In genomic region chr7:129771876-129772275, GRCm38 (mm10) we compare ENCODE assay signal across 20 mouse cellular contexts.
DNase-seq lines count a peak whose midpoint lies in the region; ATAC-seq lines count a peak whose summit lies in the region.
"Had no signal": no experiment of that assay in that cellular context is flagged by ENCODE, and none has a peak within 500 bp of the region (broad histone marks: within the 10 kb centered on the region; RNA-seq: fewer than 3 reads in every experiment).

No protein-coding gene starts in this region.

- peaks cover 39% of the 10 kb centered on the region for H3K4me1 ChIP-seq in forebrain, embryonic 10.5 days
- peaks cover 26% of the 10 kb centered on the region for H3K4me1 ChIP-seq in forebrain, embryonic 15.5 days
- H3K4me1 ChIP-seq in lung, embryonic 16.5 days (replicated peaks; ENCODE audit: control insufficient read depth, insufficient read depth, low read length), result peaks cover 15% of the 10 kb centered on the region
- H3K4me1 ChIP-seq in intestine, embryonic 16.5 days (ENCODE audit: control insufficient read depth, insufficient read depth, low read length), result peaks cover 17% of the 10 kb centered on the region

- 86% methylated on average over 2 of the region's 2 CpGs for WGBS in forebrain, embryonic 10.5 days
- 90% methylated on average over 2 of the region's 2 CpGs for WGBS in forebrain, embryonic 15.5 days
- 81% methylated on average over 2 of the region's 2 CpGs for WGBS in lung, embryonic 16.5 days
- WGBS in intestine, embryonic 16.5 days, result 87% methylated on average over 2 of the region's 2 CpGs

- no peak overlapping the region for H3K4me3 ChIP-seq in forebrain, embryonic 10.5 days
- no peak overlapping the region for H3K4me3 ChIP-seq in forebrain, embryonic 15.5 days
- no peak overlapping the region for H3K4me3 ChIP-seq in lung, embryonic 16.5 days (ENCODE audit: low read length)
- H3K4me3 ChIP-seq in intestine, embryonic 16.5 days (ENCODE audit: low read length), result no peak overlapping the region
- H3K4me3 ChIP-seq: embryonic facial prominence, embryonic 15.5 days; heart, embryonic 15.5 days; hindbrain, embryonic 10.5 days had no signal

- no peak overlapping the region for H3K4me2 ChIP-seq in forebrain, embryonic 15.5 days (replicated peaks)
- no peak overlapping the region for H3K4me2 ChIP-seq in lung, embryonic 16.5 days (ENCODE audit: low read depth, low read length)
- H3K4me2 ChIP-seq in intestine, embryonic 16.5 days (ENCODE audit: low read depth, low read length), result no peak overlapping the region
- H3K4me2 ChIP-seq: embryonic facial prominence, embryonic 15.5 days; heart, embryonic 15.5 days had no signal

- DNase-seq in forebrain, embryonic 10.5 days (ENCODE audit: extremely low spot score, low spot score), result no peak
- DNase-seq in lung, postnatal 4 days, result no peak
- peak; percentile 23 for DNase-seq in thymus, postnatal 25 days
- no peak for DNase-seq in urinary bladder, postnatal 4 days (ENCODE audit: low spot score in 2 of 2)
- DNase-seq: adrenal gland, postnatal 10 days; cerebellum, adult 11 months; heart, adult 18-20 months; kidney, adult 8-10 months; kidney, postnatal 4 days; liver; lung, postnatal 10 days had no signal

- no peaks in the 10 kb centered on the region for H3K9me3 ChIP-seq in forebrain, embryonic 10.5 days
- H3K9me3 ChIP-seq in forebrain, embryonic 15.5 days, result no peaks in the 10 kb centered on the region
- no peaks in the 10 kb centered on the region for H3K9me3 ChIP-seq in lung, embryonic 16.5 days (ENCODE audit: control insufficient read depth, low read length)
- H3K9me3 ChIP-seq in intestine, embryonic 16.5 days (ENCODE audit: control insufficient read depth, low read length), result no peaks in the 10 kb centered on the region
- H3K9me3 ChIP-seq: embryonic facial prominence, embryonic 15.5 days; heart, embryonic 15.5 days; hindbrain, embryonic 10.5 days had no signal

- ATAC-seq in forebrain, embryonic 15.5 days (replicated peaks), result no peak
- no peak for ATAC-seq in lung, embryonic 16.5 days (ENCODE audit: low read depth)
- peak; percentile 10 to 68; a peak in 3 of 4 replicates for ATAC-seq in hematopoietic stem cell, adult 5-6 weeks (replicated peaks in 1 of 2; ENCODE audit: insufficient read depth in 1 of 2, low FRiP score in 2 of 2, low TSS enrichment in 1 of 2, low read depth in 1 of 2, poor library complexity in 2 of 2, severe bottlenecking in 2 of 2)
- ATAC-seq in intestine, embryonic 16.5 days, result no peak
- ATAC-seq: activated CD4-positive, CD25-positive, alpha-beta regulatory T cell, adult 4 months had no signal

- H3K27me3 ChIP-seq in forebrain, embryonic 10.5 days (ENCODE audit: poor library complexity, severe bottlenecking), result peaks cover 64% of the 10 kb centered on the region
- peaks cover 5% of the 10 kb centered on the region; the same call in 1 of the 2 replicates for H3K27me3 ChIP-seq in forebrain, embryonic 15.5 days
- no peaks in the 10 kb centered on the region for H3K27me3 ChIP-seq in lung, embryonic 16.5 days (ENCODE audit: control insufficient read depth, insufficient read depth, low read depth, low read length)
- no peaks in the 10 kb centered on the region for H3K27me3 ChIP-seq in intestine, embryonic 16.5 days (replicated peaks; ENCODE audit: control insufficient read depth, insufficient read depth, low read length)
- H3K27me3 ChIP-seq: embryonic facial prominence, embryonic 15.5 days had no signal

- no peak overlapping the region for H3K9ac ChIP-seq in forebrain, embryonic 15.5 days (replicated peaks)
- no peak overlapping the region for H3K9ac ChIP-seq in lung, embryonic 16.5 days (ENCODE audit: low read length)
- H3K9ac ChIP-seq in intestine, embryonic 16.5 days (ENCODE audit: low read depth, low read length), result no peak overlapping the region
- H3K9ac ChIP-seq: embryonic facial prominence, embryonic 15.5 days; heart, embryonic 15.5 days had no signal

- H3K27ac ChIP-seq in forebrain, embryonic 10.5 days, result 0 out of 2 replicates have a peak overlapping the region, but pooled peaks have one; percentile 5
- H3K27ac ChIP-seq in forebrain, embryonic 15.5 days (replicated peaks), result no peak overlapping the region
- H3K27ac ChIP-seq in lung, embryonic 16.5 days (ENCODE audit: low read length), result peak overlapping the region; percentile 11; the same call in 1 of the 2 replicates
- H3K27ac ChIP-seq in intestine, embryonic 16.5 days (ENCODE audit: low read length), result no peak overlapping the region
- H3K27ac ChIP-seq: heart, embryonic 15.5 days; hindbrain, embryonic 10.5 days had no signal

- no peaks in the 10 kb centered on the region for H3K36me3 ChIP-seq in forebrain, embryonic 10.5 days (replicated peaks)
- H3K36me3 ChIP-seq in forebrain, embryonic 15.5 days, result no peaks in the 10 kb centered on the region
- no peaks in the 10 kb centered on the region for H3K36me3 ChIP-seq in lung, embryonic 16.5 days (ENCODE audit: control insufficient read depth, insufficient read depth, low read length)
- no peaks in the 10 kb centered on the region for H3K36me3 ChIP-seq in intestine, embryonic 16.5 days (ENCODE audit: control insufficient read depth, insufficient read depth, low read length)
- H3K36me3 ChIP-seq: embryonic facial prominence, embryonic 15.5 days; G1E; heart, embryonic 15.5 days; hindbrain, embryonic 10.5 days had no signal

Comparison
In these comparisons a context has a peak if more than half of its experiments do, and no peak if none do; other contexts are left out.
1. H3K27ac ChIP-seq: peak in forebrain, embryonic 10.5 days (single experiment) and lung, embryonic 16.5 days (single experiment); none in forebrain, embryonic 15.5 days (single experiment) and intestine, embryonic 16.5 days (single experiment).
2. ATAC-seq: peak in hematopoietic stem cell, adult 5-6 weeks (2 of 2); none in forebrain, embryonic 15.5 days (single experiment), lung, embryonic 16.5 days (single experiment) and intestine, embryonic 16.5 days (single experiment).